Mouse (Mus musculus): ENCODE data around the gene Gm11983. TPM values are rescaled to one million over a fixed set of nuclear protein-coding genes. Genes with fewer than 3 reads are reported as not detected.

Gm11983 gene
- polyA plus RNA-seq (2012; rRNA removed): not detected in 2 replicates

GRCm38 (mm10) chr11:6837554-6837953 is at the start of gene Gm11983:
Gm11983 (minus strand) TSS chr11:6837654.

Other genes with a start within 250 kb of the Gm11983 start
- 8.0 and 9.7 TPM in 2 replicates for gene Nacad, start 231.6 kb downstream of the Gm11983 start, polyA plus RNA-seq (2012; rRNA removed)
- 134 and 138 TPM in 2 replicates for gene Tbrg4, start 211.6 kb downstream of the Gm11983 start, polyA plus RNA-seq (2012; rRNA removed)
- gene Wap, start 199.0 kb downstream of the Gm11983 start, polyA plus RNA-seq (2012; rRNA removed): not detected in 2 replicates
- 43.3 and 76.2 TPM in 2 replicates for gene Ramp3, start 179.1 kb downstream of the Gm11983 start, polyA plus RNA-seq (2012; rRNA removed)
- 0.73 and 1.6 TPM in 2 replicates for gene Adcy1, start 225.8 kb upstream of the Gm11983 start, polyA plus RNA-seq (2012; rRNA removed)